Mouse (Mus musculus) heart, embryonic 16.5 days (tissue): ENCODE results near the gene Snd1. TPM values are rescaled to one million over a fixed set of nuclear protein-coding genes. Genes with fewer than 3 reads are reported as not detected.
"Not testable (repeated sequence)": the region's sequence is repeated elsewhere in the genome, so short reads cannot be mapped to it uniquely, and the experiment has no call there.

Experiments used
- ATAC-seq: fragments of 200-750 bp; cut with Nextera tagmentation; replicated peaks from 2 replicates; pipeline ENCODE4 v1.8.0; 2017; ENCODE audit warnings: moderate number of reproducible peaks; ENCODE audit not compliant: insufficient read depth, low FRiP score; ENCODE audit errors: extremely low read depth
- H3K27ac ChIP-seq: fragments of 300-500 bp; sonication (generic); 2 replicates; pipeline ENCODE4 v1.5.1; 2014; ENCODE audit warnings: mild to moderate bottlenecking, low read length, control low read depth, moderate library complexity
- H3K27me3 ChIP-seq: fragments of 300-500 bp; sonication (generic); 2 replicates; pipeline ENCODE4 v1.6.1; 2014; ENCODE audit warnings: low read length, mixed read lengths; ENCODE audit not compliant: control insufficient read depth, insufficient read depth
- H3K36me3 ChIP-seq: fragments of 300-500 bp; sonication (generic); 2 replicates; pipeline ENCODE4 v1.6.1; 2014; ENCODE audit not compliant: control insufficient read depth, insufficient read depth
- H3K4me1 ChIP-seq: fragments of 300-500 bp; sonication (generic); 2 replicates; pipeline ENCODE4 v1.6.1; 2014; ENCODE audit warnings: low read length, mixed read lengths; ENCODE audit not compliant: control insufficient read depth, insufficient read depth
- H3K4me2 ChIP-seq: fragments of 300-500 bp; sonication (generic); 2 replicates; pipeline ENCODE4 v1.6.1; 2014; ENCODE audit warnings: low read depth, mild to moderate bottlenecking, control low read depth, low read length
- H3K4me3 ChIP-seq: fragments of 300-500 bp; sonication (generic); 2 replicates; pipeline ENCODE4 v1.5.1; 2014; ENCODE audit warnings: mild to moderate bottlenecking, control low read depth, low read length
- H3K9ac ChIP-seq: fragments of 300-500 bp; sonication (generic); 2 replicates; pipeline ENCODE4 v1.6.1; 2014; ENCODE audit warnings: low read length, control low read depth
- H3K9me3 ChIP-seq: fragments of 300-500 bp; sonication (generic); replicated peaks from 2 replicates; pipeline ENCODE4 v1.6.1; 2016; ENCODE audit warnings: low read length; ENCODE audit not compliant: control insufficient read depth
- WGBS: fragments of 180-500 bp; shearing (Covaris S2); extraction: QIAGEN DNeasy Blood & Tissue Kit; methylation state at CpG from one replicate; pipeline ENCODE4 v1.1.7; 2014; 5-methylcytosine and 5-hydroxymethylcytosine counted together
- polyA plus RNA-seq: library from polyadenylated mRNA; unstranded; fragments of >200 nt; fragmentation: Nextera tagmentation; extraction: Ambion mirVana; gene quantifications from 2 replicates; pipeline ENCODE4 v1.2.1, GENCODE M21; 2015

Gene Snd1
- polyA plus RNA-seq, 1 experiment from 2014 or later: 81.8 TPM

DNA sequence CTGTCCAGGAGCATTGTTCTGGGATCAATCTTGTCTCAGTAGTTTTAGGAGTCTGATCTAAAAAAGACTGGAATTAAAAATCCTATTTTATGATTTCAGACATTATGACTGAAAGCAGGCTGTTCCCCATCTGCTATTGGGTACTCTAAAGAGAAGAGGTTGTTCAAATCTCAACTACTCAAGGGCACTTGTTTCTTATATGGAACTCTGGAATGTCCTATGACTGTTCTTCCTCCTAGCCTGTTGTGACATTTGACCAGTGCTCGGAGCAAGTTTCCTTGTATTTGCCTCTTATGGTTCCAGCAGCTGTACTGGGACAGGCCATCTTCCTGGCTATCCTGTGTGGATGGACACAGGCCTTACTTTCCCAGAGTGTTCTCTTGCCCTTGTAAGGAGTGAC, 42.1 kb downstream of the Snd1 start:
- Histone ChIP-seq H3K36me3 (peaks cover 24% of the 10 kb centered on the region), H3K27ac (no peak overlapping the region)

DNA sequence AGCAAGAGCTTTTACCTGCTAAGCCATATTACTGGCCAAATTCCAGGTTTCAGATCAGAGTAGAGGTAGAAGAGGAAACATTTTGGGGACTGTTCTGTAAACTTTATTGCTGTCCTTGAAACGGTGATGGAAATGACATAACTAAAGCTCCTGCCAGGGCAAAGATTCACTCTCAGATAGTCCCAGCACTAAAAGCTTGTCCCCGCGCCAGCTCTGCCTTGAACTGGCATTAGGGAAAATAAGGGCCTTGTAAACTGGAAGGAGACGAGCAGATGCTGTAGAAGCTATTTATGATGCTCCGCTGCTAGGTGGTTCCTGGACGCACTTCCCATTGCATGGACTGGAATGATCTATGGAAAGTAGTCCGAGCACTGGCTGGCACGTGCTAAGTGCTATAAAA, 44.5 kb downstream of the Snd1 start:
- no peaks in the 10 kb centered on the region for H3K27me3 ChIP-seq
- H3K9ac ChIP-seq: no peak overlapping the region
- no peaks in the 10 kb centered on the region for H3K4me1 ChIP-seq
- no peaks in the 10 kb centered on the region for H3K9me3 ChIP-seq
- no peak overlapping the region for H3K4me2 ChIP-seq
- H3K36me3 ChIP-seq: peaks cover 17% of the 10 kb centered on the region
- no peak overlapping the region for H3K27ac ChIP-seq
- 93% methylated on average over 8 of the region's 8 CpGs for WGBS
- ATAC-seq: no peak
- no peak overlapping the region for H3K4me3 ChIP-seq

More for the DNA sequence above, 42.1 kb downstream of the Snd1 start:
- no peak overlapping the region for H3K4me2 ChIP-seq
- H3K9me3 ChIP-seq: no peaks in the 10 kb centered on the region
- no peaks in the 10 kb centered on the region for H3K4me1 ChIP-seq
- ATAC-seq: no peak
- no peak overlapping the region for H3K9ac ChIP-seq
- H3K4me3 ChIP-seq: no peak overlapping the region
- WGBS: 66% methylated on average over 1 of the region's 1 CpGs
- no peaks in the 10 kb centered on the region for H3K27me3 ChIP-seq

GRCm38 (mm10) chr6:28520787-28521186, 45.8 kb downstream of the Snd1 start:
- H3K36me3 ChIP-seq: peaks cover 19% of the 10 kb centered on the region
- H3K27ac ChIP-seq, ATAC-seq, H3K4me2 ChIP-seq, H3K4me1 ChIP-seq, H3K9ac ChIP-seq, H3K9me3 ChIP-seq, H3K4me3 ChIP-seq, H3K27me3 ChIP-seq: not testable (repeated sequence)
- 79% methylated on average over 5 of the region's 5 CpGs for WGBS

DNA sequence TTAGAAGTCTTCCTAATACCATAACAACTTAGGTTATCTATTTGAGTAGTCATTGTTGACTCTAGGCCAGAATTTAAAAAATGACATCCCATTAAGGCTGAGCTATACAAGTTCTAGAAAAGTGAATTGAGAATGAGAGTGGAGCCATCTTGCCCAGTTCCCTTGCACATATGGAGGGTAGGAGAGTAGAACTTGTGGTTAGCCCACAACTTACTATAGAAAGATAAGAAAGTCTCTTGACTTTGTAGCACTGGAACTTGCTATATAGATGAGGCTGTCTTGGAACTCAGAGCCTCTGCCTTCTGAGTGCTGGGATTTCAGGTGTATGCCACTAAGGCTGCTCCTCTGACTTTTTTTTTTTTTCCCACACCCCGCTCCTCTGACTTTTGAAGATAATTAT, 46.5 kb downstream of the Snd1 start:
- no peaks in the 10 kb centered on the region for H3K9me3 ChIP-seq
- no peaks in the 10 kb centered on the region for H3K27me3 ChIP-seq
- no peaks in the 10 kb centered on the region for H3K4me1 ChIP-seq
- H3K4me3 ChIP-seq: no peak overlapping the region
- ATAC-seq: no peak
- WGBS: 77% methylated on average over 1 of the region's 1 CpGs
- H3K36me3 ChIP-seq: peaks cover 25% of the 10 kb centered on the region
- H3K4me2 ChIP-seq: no peak overlapping the region
- H3K9ac ChIP-seq: no peak overlapping the region
- H3K27ac ChIP-seq: no peak overlapping the region

DNA sequence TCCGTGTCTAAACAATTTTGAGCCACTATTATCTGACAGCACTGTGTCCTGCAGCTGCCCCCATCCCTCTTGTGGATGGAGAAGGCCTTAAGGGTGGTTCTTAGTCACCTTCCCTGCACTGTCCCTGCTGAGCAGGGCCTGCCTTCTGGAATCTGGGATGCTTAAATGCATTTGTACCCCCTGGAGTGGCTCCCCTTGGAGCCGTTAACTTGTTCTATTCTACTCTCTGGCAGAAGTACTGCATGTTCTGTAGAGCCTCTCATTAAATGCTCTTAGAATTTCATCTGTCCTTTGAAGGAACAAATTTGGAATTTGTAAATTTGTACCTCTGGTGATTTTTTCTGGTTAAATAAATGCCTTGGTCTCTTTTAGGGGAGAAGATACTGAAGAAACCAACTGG, 50.6 kb downstream of the Snd1 start:
- H3K9me3 ChIP-seq: no peaks in the 10 kb centered on the region
- no peaks in the 10 kb centered on the region for H3K27me3 ChIP-seq

GRCm38 (mm10) chr6:28527459-28527858, 52.5 kb downstream of the Snd1 start:
- H3K9ac ChIP-seq: no peak overlapping the region

More for the DNA sequence above, 50.6 kb downstream of the Snd1 start:
- Histone ChIP-seq H3K27ac (no peak overlapping the region), H3K4me1 (no peaks in the 10 kb centered on the region), H3K4me3 (no peak overlapping the region), H3K36me3 (peaks cover 46% of the 10 kb centered on the region), H3K9ac (no peak overlapping the region), H3K4me2 (no peak overlapping the region)
- WGBS: 78% methylated on average over 2 of the region's 2 CpGs
- ATAC-seq: no peak

DNA sequence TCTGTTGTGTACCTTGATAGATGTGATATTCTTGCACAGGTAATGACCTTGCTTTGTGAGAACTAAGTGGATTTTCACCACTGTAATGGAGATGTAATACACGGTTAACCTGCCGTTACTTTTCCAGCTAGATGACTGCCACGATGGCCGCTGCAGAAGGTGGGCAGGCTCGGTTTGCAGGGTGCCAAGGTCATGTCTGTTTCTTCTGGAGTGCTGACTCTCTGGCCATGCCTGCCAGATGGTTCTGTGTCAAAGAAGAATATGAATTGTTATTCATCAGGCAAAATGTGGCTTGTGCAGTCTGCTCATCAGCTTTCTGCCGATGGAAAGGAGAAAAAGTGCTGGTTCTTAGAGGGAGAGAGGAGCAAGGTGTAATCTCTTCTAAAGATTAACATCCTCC, 53.3 kb downstream of the Snd1 start:
- no peak overlapping the region for H3K9ac ChIP-seq
- WGBS: 87% methylated on average over 6 of the region's 6 CpGs
- H3K36me3 ChIP-seq: peaks cover 45% of the 10 kb centered on the region
- H3K27ac ChIP-seq: no peak overlapping the region
- H3K27me3 ChIP-seq: no peaks in the 10 kb centered on the region
- H3K4me1 ChIP-seq: no peaks in the 10 kb centered on the region
- no peak overlapping the region for H3K4me3 ChIP-seq
- no peaks in the 10 kb centered on the region for H3K9me3 ChIP-seq
- no peak overlapping the region for H3K4me2 ChIP-seq
- ATAC-seq: no peak

More at GRCm38 (mm10) chr6:28527459-28527858, 52.5 kb downstream of the Snd1 start:
- ATAC-seq: no peak
- Histone ChIP-seq H3K36me3 (peaks cover 42% of the 10 kb centered on the region), H3K4me2 (no peak overlapping the region), H3K27ac (no peak overlapping the region), H3K27me3 (no peaks in the 10 kb centered on the region), H3K4me1 (no peaks in the 10 kb centered on the region), H3K9me3 (no peaks in the 10 kb centered on the region), H3K4me3 (no peak overlapping the region)
- 90% methylated on average over 10 of the region's 10 CpGs for whole genome bisulfite sequencing

GRCm38 (mm10) chr6:28536464-28536863, 61.5 kb downstream of the Snd1 start:
- Histone ChIP-seq H3K4me2 (no peak overlapping the region), H3K9me3 (no peaks in the 10 kb centered on the region), H3K27ac (no peak overlapping the region), H3K27me3 (no peaks in the 10 kb centered on the region), H3K9ac (no peak overlapping the region), H3K4me3 (no peak overlapping the region), H3K36me3 (peaks cover 17% of the 10 kb centered on the region), H3K4me1 (no peaks in the 10 kb centered on the region)
- WGBS: 88% methylated on average over 5 of the region's 5 CpGs
- ATAC-seq: no peak

- ATAC-seq: no peak
- H3K27me3 ChIP-seq: no peaks in the 10 kb centered on the region
- H3K4me2 ChIP-seq: no peak overlapping the region
- no peaks in the 10 kb centered on the region for H3K9me3 ChIP-seq
- H3K9ac ChIP-seq: no peak overlapping the region
- H3K27ac ChIP-seq: no peak overlapping the region
- H3K4me3 ChIP-seq: no peak overlapping the region
- H3K36me3 ChIP-seq: peaks cover 14% of the 10 kb centered on the region
- H3K4me1 ChIP-seq: no peaks in the 10 kb centered on the region
- WGBS: 70% methylated on average over 10 of the region's 10 CpGs
Measured at GRCm38 (mm10) chr6:28537851-28538527, 63.0 kb downstream of the Snd1 start.
